Mouse (Mus musculus) hindbrain, embryonic 15.5 days (tissue): ENCODE measurements around the gene Gm49354. TPM values are rescaled to one million over a fixed set of nuclear protein-coding genes. Genes with fewer than 3 reads are reported as not detected.
"Not testable (repeated sequence)": the region's sequence is repeated elsewhere in the genome, so short reads cannot be mapped to it uniquely, and the experiment has no call there.

Experiments
- ATAC-seq: fragments of 200-750 bp; cut with Nextera tagmentation; 2 replicates; pipeline ENCODE4 v1.8.0; 2017; ENCODE audit warnings: low read depth, moderate number of reproducible peaks, moderate TSS enrichment; ENCODE audit not compliant: low FRiP score
- H3K27ac ChIP-seq: fragments of 300-500 bp; sonication (generic); replicated peaks from 2 replicates; pipeline ENCODE4 v1.5.1; 2015; ENCODE audit warnings: mild to moderate bottlenecking, inconsistent platforms
- H3K27me3 ChIP-seq: fragments of 300-500 bp; sonication (generic); 2 replicates; pipeline ENCODE4 v1.6.1; 2015; ENCODE audit warnings: control low read depth, inconsistent platforms
- H3K36me3 ChIP-seq: fragments of 300-500 bp; sonication (generic); 2 replicates; pipeline ENCODE4 v1.6.1; 2015; ENCODE audit warnings: control low read depth, inconsistent platforms
- H3K4me1 ChIP-seq: fragments of 300-500 bp; sonication (generic); replicated peaks from 2 replicates; pipeline ENCODE4 v1.6.1; 2015; ENCODE audit warnings: control low read depth, inconsistent platforms
- H3K4me2 ChIP-seq: fragments of 300-500 bp; sonication (generic); 2 replicates; pipeline ENCODE4 v1.6.1; 2015; ENCODE audit warnings: moderate library complexity, mild to moderate bottlenecking, inconsistent platforms
- H3K4me3 ChIP-seq: fragments of 300-500 bp; sonication (generic); 2 replicates; pipeline ENCODE4 v1.5.1; 2015; ENCODE audit warnings: mild to moderate bottlenecking, inconsistent platforms
- H3K9ac ChIP-seq: fragments of 300-500 bp; sonication (generic); 2 replicates; pipeline ENCODE4 v1.6.1; 2015; ENCODE audit warnings: inconsistent platforms
- H3K9me3 ChIP-seq: fragments of 300-500 bp; sonication (generic); 2 replicates; pipeline ENCODE4 v1.6.1; 2016; ENCODE audit warnings: control low read depth, inconsistent platforms
- WGBS: fragments of 180-500 bp; shearing (Covaris S2); methylation state at CpG from one replicate; pipeline ENCODE4 v1.1.7; 2015; 5-methylcytosine and 5-hydroxymethylcytosine counted together
- polyA plus RNA-seq: library from polyadenylated mRNA; unstranded; fragments of >200 nt; fragmentation: Nextera tagmentation; extraction: Ambion mirVana; gene quantifications from 2 replicates; pipeline ENCODE4 v1.2.1, GENCODE M21; 2015

Gm49354 gene
- polyA plus RNA-seq, 1 experiment from 2014 or later, result not detected

DNA sequence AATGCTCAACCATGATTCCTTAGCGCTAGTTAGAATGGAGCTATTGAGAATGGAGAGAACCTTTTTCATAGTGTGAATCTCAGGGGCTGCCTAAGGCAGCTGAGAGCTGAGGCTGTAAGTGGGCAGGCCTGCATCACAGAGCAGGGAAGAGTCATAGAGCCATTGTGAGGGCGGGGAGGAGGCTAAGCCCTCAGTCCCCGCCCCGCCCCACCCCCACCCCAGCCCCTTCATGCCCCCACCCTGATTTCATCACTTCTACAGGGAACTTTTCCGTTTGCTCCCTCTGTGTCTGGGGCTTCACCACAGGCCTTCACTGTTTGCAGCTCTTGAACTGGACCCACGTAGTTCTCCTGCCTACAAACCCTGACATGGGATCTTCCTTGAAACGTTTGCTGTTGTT, 50.4 kb downstream of the Gm49354 start, which contains the start of gene Spata31d1d:
Spata31d1d (minus strand) TSS at position 101 of the 400 bp plus-strand sequence.
- H3K9me3 ChIP-seq, result no peaks in the 10 kb centered on the region
- no peak within 1 kb of the TSS for H3K27ac ChIP-seq
- no peak within 1 kb of the TSS for H3K9ac ChIP-seq
- no peak for ATAC-seq
- H3K4me3 ChIP-seq, result no peak within 1 kb of the TSS
- H3K4me2 ChIP-seq, result no peak within 1 kb of the TSS
- no peaks in the 10 kb centered on the region for H3K36me3 ChIP-seq
- H3K27me3 ChIP-seq, result no peaks in the 10 kb centered on the region
- WGBS, result 59% methylated on average over 4 of the region's 7 CpGs
- 0 out of 2 replicates have a peak, but pooled peaks cover under 1% of the 10 kb centered on the region for H3K4me1 ChIP-seq

- H3K4me1 ChIP-seq, result peaks cover 7% of the 10 kb centered on the region
- 30% methylated on average over 7 of the region's 7 CpGs for WGBS
- H3K27ac ChIP-seq, result no peak overlapping the region
- H3K4me2 ChIP-seq, result no peak overlapping the region
- H3K9ac ChIP-seq, result no peak overlapping the region
- no peak overlapping the region for H3K4me3 ChIP-seq
- no peaks in the 10 kb centered on the region for H3K36me3 ChIP-seq
- no peaks in the 10 kb centered on the region for H3K27me3 ChIP-seq
- no peaks in the 10 kb centered on the region for H3K9me3 ChIP-seq
- ATAC-seq, result peak; percentile 85
Observed at GRCm38 (mm10) chr13:59728378-59729093, 53.5 kb downstream of the Gm49354 start.

DNA sequence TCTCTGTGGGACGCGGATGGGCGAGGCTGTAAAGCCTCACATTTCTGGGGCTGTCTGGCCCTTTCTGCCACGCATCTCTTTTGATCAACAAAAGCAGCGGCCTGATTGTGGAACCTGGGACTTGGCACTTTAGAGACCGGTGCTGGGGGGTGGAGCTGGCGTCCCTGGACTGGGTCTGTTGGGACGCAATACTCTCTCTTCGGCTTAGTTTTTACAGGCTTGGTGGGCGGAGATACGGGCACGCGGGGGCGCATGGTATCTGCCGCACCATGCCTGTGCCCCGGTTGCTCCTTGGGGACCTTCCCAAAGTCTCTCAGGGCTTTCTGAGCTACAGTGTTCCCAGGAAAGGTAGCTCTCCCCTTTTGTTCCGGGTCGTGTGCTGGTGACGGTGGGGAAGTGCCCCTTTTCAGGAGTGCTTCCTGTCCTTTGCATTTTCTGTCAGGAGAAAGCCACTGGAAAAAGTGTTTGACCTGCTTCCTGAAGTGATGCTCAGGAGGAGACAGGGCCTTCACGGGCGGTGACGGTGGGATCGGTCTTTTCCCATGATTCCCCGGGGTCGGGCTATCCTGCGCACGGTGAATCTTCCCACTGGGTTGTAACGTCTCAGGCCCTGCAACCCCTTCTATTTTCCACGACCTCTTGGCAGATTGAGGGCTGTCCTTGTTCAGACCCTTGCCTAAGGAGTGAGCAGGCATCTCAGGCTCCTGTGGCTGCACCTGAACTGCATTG, 55.7 kb downstream of the Gm49354 start:
- Histone ChIP-seq H3K9me3 (no peaks in the 10 kb centered on the region), H3K27ac (no peak overlapping the region), H3K27me3 (no peaks in the 10 kb centered on the region), H3K4me2 (peak overlapping the region; percentile 48), H3K36me3 (no peaks in the 10 kb centered on the region), H3K4me3 (peak overlapping the region; percentile 11; the same call in 1 of the 2 replicates), H3K9ac (no peak overlapping the region), H3K4me1 (peaks cover 7% of the 10 kb centered on the region)
- 42% methylated on average over 29 of the region's 29 CpGs for WGBS
- no peak for ATAC-seq

GRCm38 (mm10) chr13:59722089-59722488, 60.0 kb downstream of the Gm49354 start:
- not testable (repeated sequence) for H3K4me2 ChIP-seq, ATAC-seq, H3K4me1 ChIP-seq, H3K4me3 ChIP-seq, H3K9ac ChIP-seq, H3K27ac ChIP-seq, H3K9me3 ChIP-seq, H3K27me3 ChIP-seq, H3K36me3 ChIP-seq
- 93% methylated on average over 1 of the region's 1 CpGs for WGBS

DNA sequence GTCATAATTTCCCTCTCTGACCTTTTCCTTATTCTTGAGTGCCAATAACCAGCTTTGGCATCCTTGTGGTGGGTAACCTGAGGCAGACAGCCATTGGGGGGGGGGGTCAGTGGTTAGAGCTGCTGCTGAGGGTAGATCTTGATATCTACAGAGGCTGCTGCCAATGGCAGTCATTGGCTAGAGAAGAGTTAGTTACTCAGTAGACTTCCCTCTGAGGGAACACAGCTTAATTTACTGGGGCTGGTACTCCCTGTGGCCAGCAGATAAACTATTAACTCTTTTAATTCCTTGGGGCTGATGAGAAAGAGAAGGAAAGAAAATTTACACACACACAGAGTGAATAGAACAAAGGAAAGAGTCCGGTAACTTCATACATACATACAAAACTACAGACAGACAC, 62.6 kb downstream of the Gm49354 start:
- Histone ChIP-seq H3K9me3 (no peaks in the 10 kb centered on the region), H3K27me3 (no peaks in the 10 kb centered on the region), H3K27ac (no peak overlapping the region), H3K36me3 (no peaks in the 10 kb centered on the region), H3K4me2 (no peak overlapping the region), H3K4me3 (no peak overlapping the region), H3K9ac (no peak overlapping the region), H3K4me1 (no peaks in the 10 kb centered on the region; the same call in 1 of the 2 replicates)
- no peak for ATAC-seq
- 89% methylated on average over 1 of the region's 1 CpGs for WGBS

- 36% methylated on average over 6 of the region's 6 CpGs for WGBS
- H3K4me1 ChIP-seq, ATAC-seq, H3K4me3 ChIP-seq, H3K27me3 ChIP-seq, H3K27ac ChIP-seq, H3K9ac ChIP-seq, H3K4me2 ChIP-seq, H3K36me3 ChIP-seq, H3K9me3 ChIP-seq: not testable (repeated sequence)
Observed at GRCm38 (mm10) chr13:59718857-59719440, 63.1 kb downstream of the Gm49354 start.

GRCm38 (mm10) chr13:59713710-59714109, 68.3 kb downstream of the Gm49354 start:
- Histone ChIP-seq H3K4me3 (no peak overlapping the region), H3K27me3 (no peaks in the 10 kb centered on the region), H3K4me1 (no peaks in the 10 kb centered on the region), H3K27ac (no peak overlapping the region), H3K9me3 (no peaks in the 10 kb centered on the region), H3K36me3 (no peaks in the 10 kb centered on the region), H3K4me2 (no peak overlapping the region), H3K9ac (no peak overlapping the region)
- WGBS, result 42% methylated on average over 3 of the region's 3 CpGs
- ATAC-seq, result no peak

DNA sequence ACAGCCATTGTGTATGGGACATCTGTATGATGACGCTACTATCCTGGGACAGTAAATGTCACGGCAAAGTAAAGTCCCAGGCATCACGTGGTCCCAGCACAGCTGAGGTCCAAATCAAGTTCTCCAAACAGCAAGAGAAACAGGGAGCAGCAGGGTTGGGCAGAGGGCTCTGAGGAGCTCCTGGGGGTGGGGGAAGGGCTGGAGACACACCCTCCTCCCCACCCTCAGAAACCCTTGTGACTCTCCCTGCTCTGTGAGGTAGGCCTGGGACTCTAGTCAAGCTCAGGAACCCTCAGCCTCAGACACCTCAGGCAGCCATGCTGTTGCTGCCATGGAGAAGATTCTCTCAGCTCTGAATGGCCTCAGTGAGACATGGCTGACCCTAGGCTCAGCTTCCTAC, 70.1 kb downstream of the Gm49354 start, which contains the start of gene Spata31d1b:
Spata31d1b (plus strand) TSS at position 301 of the 400 bp plus-strand sequence.
- H3K36me3 ChIP-seq, H3K9me3 ChIP-seq, H3K27ac ChIP-seq, ATAC-seq, H3K4me2 ChIP-seq, H3K4me3 ChIP-seq, H3K4me1 ChIP-seq, H3K9ac ChIP-seq, H3K27me3 ChIP-seq: not testable (repeated sequence)
- 65% methylated on average over 3 of the region's 3 CpGs for WGBS

GRCm38 (mm10) chr13:59710230-59710629, 71.8 kb downstream of the Gm49354 start, which contains the start of gene Spata31d1a:
Gene Spata31d1a (minus strand): TSS chr13:59710330.
- H3K4me2 ChIP-seq, result no peak within 1 kb of the TSS
- H3K27me3 ChIP-seq, result no peaks in the 10 kb centered on the region
- H3K27ac ChIP-seq, result no peak within 1 kb of the TSS
- no peaks in the 10 kb centered on the region for H3K4me1 ChIP-seq
- H3K4me3 ChIP-seq, result no peak within 1 kb of the TSS
- no peak within 1 kb of the TSS for H3K9ac ChIP-seq
- 95% methylated on average over 15 of the region's 15 CpGs for WGBS
- H3K36me3 ChIP-seq, result no peaks in the 10 kb centered on the region
- H3K9me3 ChIP-seq, result no peaks in the 10 kb centered on the region
- no peak for ATAC-seq

Other genes with a start within 250 kb of the Gm49354 start
- 65.9 and 67.6 TPM in 2 replicates for gene Agtpbp1, start 197.0 kb downstream of the Gm49354 start, polyA plus RNA-seq
- gene Naa35, start 197.0 kb downstream of the Gm49354 start, polyA plus RNA-seq, result 120 and 126 TPM in 2 replicates
- 23.0 and 30.7 TPM in 2 replicates for gene Golm1, start 106.4 kb downstream of the Gm49354 start, polyA plus RNA-seq
- not detected in 2 replicates for gene 4921517D22Rik, start 88.1 kb downstream of the Gm49354 start, polyA plus RNA-seq
- gene Spata31d1a, start 71.9 kb downstream of the Gm49354 start, polyA plus RNA-seq, result 0.05 TPM in 1 of 2 replicates, not detected in the other
- gene Spata31d1b, start 70.0 kb downstream of the Gm49354 start, polyA plus RNA-seq, result not detected in 2 replicates
- gene Spata31d1d, start 50.5 kb downstream of the Gm49354 start, polyA plus RNA-seq, result not detected in 2 replicates
- gene 1700014D04Rik, start 35.5 kb downstream of the Gm49354 start, polyA plus RNA-seq, result 0.05 and 0.21 TPM in 2 replicates
- 160 and 163 TPM in 2 replicates for gene Isca1, start 12.4 kb downstream of the Gm49354 start, polyA plus RNA-seq
- gene Tut7, start 40.9 kb upstream of the Gm49354 start, polyA plus RNA-seq, result 41.5 and 42.6 TPM in 2 replicates